11 mouse cellular contexts compared by ENCODE assay signal in genomic region chr7:120875540-120876388, GRCm38 (mm10). TPM values are rescaled to one million over a fixed set of nuclear protein-coding genes. Genes with fewer than 3 reads are reported as not detected.
DNase-seq lines count a peak whose midpoint lies in the region; ATAC-seq and TF ChIP-seq lines count a peak whose summit lies in the region.
"Had no signal": no experiment of that assay in that cellular context is flagged by ENCODE, and none has a peak within 500 bp of the region (broad histone marks: within the 10 kb centered on the region; RNA-seq: fewer than 3 reads in every experiment).

No protein-coding gene starts in this region.

- no peaks in the 10 kb centered on the region for H3K4me1 ChIP-seq in kidney, embryonic 16.5 days (ENCODE audit: insufficient read depth, low read length)
- H3K4me1 ChIP-seq in MEL (ENCODE audit: control insufficient read depth in 1 of 2, insufficient read depth in 2 of 2, low read length in 2 of 2) = peaks cover 19 to 37% of the 10 kb centered on the region in 2 experiments
- H3K4me1 ChIP-seq in erythroblast, embryonic 14.5 days (ENCODE audit: control insufficient read depth) = peaks cover 94% of the 10 kb centered on the region
- H3K4me1 ChIP-seq in liver, embryonic 16.5 days (ENCODE audit: control insufficient read depth, low read depth, low read length) = peaks cover 75% of the 10 kb centered on the region
- peaks cover 16% of the 10 kb centered on the region for H3K4me1 ChIP-seq in cerebellum, adult 2 months (ENCODE audit: control insufficient read depth, insufficient read depth, low read length)

- peak; percentile 22 to 41; a peak in 2 of 4 replicates for TF ChIP-seq EP300 in MEL (IDR thresholded peaks at IDR 0.05; ENCODE audit: low read depth in 1 of 2, low read length in 2 of 2)

- WGBS in kidney, embryonic 16.5 days = 56% methylated on average over 3 of the region's 3 CpGs
- 37% methylated on average over 3 of the region's 3 CpGs for WGBS in liver, embryonic 16.5 days (ENCODE audit: insufficient replicate concordance)
- 70% methylated on average over 3 of the region's 3 CpGs for WGBS in cerebellum, adult 2 months

- no peak overlapping the region for H3K4me3 ChIP-seq in kidney, embryonic 16.5 days (ENCODE audit: low read length)
- no peak overlapping the region for H3K4me3 ChIP-seq in MEL (ENCODE audit: control insufficient read depth in 1 of 2, insufficient read depth in 1 of 2, low read depth in 2 of 2, low read length in 2 of 2)
- H3K4me3 ChIP-seq in erythroblast, embryonic 14.5 days (replicated peaks) = peak overlapping the region; percentile 63
- H3K4me3 ChIP-seq in liver, embryonic 16.5 days (ENCODE audit: low read depth, low read length) = peak overlapping the region; percentile 54
- H3K4me3 ChIP-seq in cerebellum, adult 2 months (replicated peaks; ENCODE audit: insufficient read depth, low read depth, low read length) = no peak overlapping the region

- H3K9me3 ChIP-seq in kidney, embryonic 16.5 days (ENCODE audit: low read length) = no peaks in the 10 kb centered on the region
- H3K9me3 ChIP-seq in MEL (replicated peaks; ENCODE audit: insufficient read depth, low read length) = no peaks in the 10 kb centered on the region
- H3K9me3 ChIP-seq in erythroblast, embryonic 14.5 days (ENCODE audit: control insufficient read depth, low read length) = no peaks in the 10 kb centered on the region
- H3K9me3 ChIP-seq in liver, embryonic 16.5 days (replicated peaks; ENCODE audit: control insufficient read depth, low read length) = no peaks in the 10 kb centered on the region

- H3K79me2 ChIP-seq in MEL (ENCODE audit: control insufficient read depth, insufficient read depth, low read length, poor library complexity) = no peaks in the 10 kb centered on the region

- no peak for TF ChIP-seq CTCF in MEL (IDR thresholded peaks at IDR 0.05 in 2 of 3, conservative IDR thresholded peaks at IDR 0.05 in 1 of 3; ENCODE audit: control insufficient read depth in 1 of 3, insufficient read depth in 1 of 3, low read depth in 2 of 3, low read length in 3 of 3, poor library complexity in 1 of 3, severe bottlenecking in 1 of 3)
- TF ChIP-seq CTCF in cerebellum, adult 2 months (IDR thresholded peaks at IDR 0.05; ENCODE audit: borderline replicate concordance, insufficient read depth, low read depth, low read length) = no peak

- H3K27me3 ChIP-seq in kidney, embryonic 16.5 days (ENCODE audit: insufficient read depth, low read length) = no peaks in the 10 kb centered on the region
- H3K27me3 ChIP-seq in MEL (ENCODE audit: control insufficient read depth in 1 of 2, insufficient read depth in 2 of 2, low read length in 2 of 2) = no peaks in the 10 kb centered on the region
- H3K27me3 ChIP-seq in erythroblast, embryonic 14.5 days (ENCODE audit: control insufficient read depth) = no peaks in the 10 kb centered on the region
- no peaks in the 10 kb centered on the region for H3K27me3 ChIP-seq in liver, embryonic 16.5 days (ENCODE audit: control insufficient read depth, insufficient read depth, low read depth, low read length)
- no peaks in the 10 kb centered on the region for H3K27me3 ChIP-seq in cerebellum, adult 2 months (ENCODE audit: control insufficient read depth, insufficient read depth, low read length)

- H3K4me2 ChIP-seq in kidney, embryonic 16.5 days (replicated peaks; ENCODE audit: low read depth, low read length) = no peak overlapping the region
- H3K4me2 ChIP-seq in liver, embryonic 16.5 days (ENCODE audit: low read depth, low read length) = peak overlapping the region; percentile 57

- peak overlapping the region; percentile 63 for H3K27ac ChIP-seq in kidney, embryonic 16.5 days (ENCODE audit: low read length)
- peak overlapping the region; percentile 81 for H3K27ac ChIP-seq in MEL (ENCODE audit: control insufficient read depth, low read depth, low read length)
- peak overlapping the region; percentile 97 for H3K27ac ChIP-seq in liver, embryonic 16.5 days (ENCODE audit: low read length)
- H3K27ac ChIP-seq in cerebellum, adult 2 months (ENCODE audit: insufficient read depth, low read length) = no peak overlapping the region

- DNase-seq in kidney, adult 11 months = no peak
- peak; percentile 53 for DNase-seq in MEL (ENCODE audit: low read depth, low spot score)
- no peak for DNase-seq in cerebellum, adult 2 months
- DNase-seq in embryo, embryonic 10.5 days (ENCODE audit: low spot score) = no peak
- DNase-seq in frontal cortex, postnatal 36 days (ENCODE audit: low spot score in 2 of 2) = no peak
- DNase-seq: cerebellum, postnatal 36 days; heart, adult 11 months; retina, postnatal 1 day had no signal

- peaks cover 4% of the 10 kb centered on the region; the same call in 1 of the 2 replicates for H3K36me3 ChIP-seq in kidney, embryonic 16.5 days (ENCODE audit: insufficient read depth, low read length)
- H3K36me3 ChIP-seq in MEL (ENCODE audit: control insufficient read depth in 1 of 2, insufficient read depth in 2 of 2, low read length in 2 of 2) = peaks cover 0 to 39% of the 10 kb centered on the region in 2 experiments; a peak in 3 of 4 replicates
- peaks cover 99% of the 10 kb centered on the region for H3K36me3 ChIP-seq in erythroblast, embryonic 14.5 days (ENCODE audit: control insufficient read depth)
- H3K36me3 ChIP-seq in liver, embryonic 16.5 days (ENCODE audit: control insufficient read depth, insufficient read depth) = peaks cover 25% of the 10 kb centered on the region

- peak; percentile 60 for ATAC-seq in kidney, embryonic 16.5 days (ENCODE audit: low FRiP score, low TSS enrichment)
- ATAC-seq in liver, embryonic 16.5 days (ENCODE audit: low read depth) = peak; percentile 35

- TF ChIP-seq POLR2A in MEL (IDR thresholded peaks at IDR 0.05; ENCODE audit: control insufficient read depth in 1 of 2, insufficient read depth in 1 of 2, low read depth in 1 of 2, low read length in 2 of 2, poor library complexity in 1 of 2) = no peak; a peak in 1 of 4 replicates
- no peak for TF ChIP-seq POLR2A in cerebellum, adult 2 months (IDR thresholded peaks at IDR 0.05; ENCODE audit: borderline replicate concordance, insufficient read depth, low read length)

- TF ChIP-seq RAD21 in MEL (IDR thresholded peaks at IDR 0.05; ENCODE audit: low read depth, low read length) = no peak

- peak overlapping the region; percentile 31; the same call in 1 of the 2 replicates for H3K9ac ChIP-seq in kidney, embryonic 16.5 days (replicated peaks; ENCODE audit: low read length)
- H3K9ac ChIP-seq in MEL (ENCODE audit: control insufficient read depth, low read depth, low read length, poor library complexity, severe bottlenecking) = peak overlapping the region; percentile 24
- H3K9ac ChIP-seq in liver, embryonic 16.5 days (ENCODE audit: low read depth, low read length) = peak overlapping the region; percentile 73

TF ChIP-seq in MEL, 35 proteins besides CTCF, POLR2A, EP300 and RAD21:
- TF ChIP-seq JUND (IDR thresholded peaks at IDR 0.05; ENCODE audit: low read depth, low read length) (no peak), TCF12 (IDR thresholded peaks at IDR 0.05; ENCODE audit: low read depth, low read length) (peak; percentile 32; the same call in 1 of the 2 replicates), NELFE (IDR thresholded peaks at IDR 0.05; ENCODE audit: low read depth, low read length) (no peak), GATA1 (IDR thresholded peaks at IDR 0.05; ENCODE audit: low read depth, low read length) (peak; percentile 62), ETS1 (IDR thresholded peaks at IDR 0.05; ENCODE audit: low read depth, low read length) (0 out of 2 replicates have a peak, but pooled peaks have one; percentile 23), CHD1 (IDR thresholded peaks at IDR 0.05; ENCODE audit: low read depth, low read length) (0 out of 2 replicates have a peak, but pooled peaks have one; percentile 32)

RNA-seq across cellular contexts. Expression of gene Eef2k, which starts 33.1 kb away (rescaled TPM):
- 27.9 and 31.1 TPM in 2 replicates for polyA plus RNA-seq in kidney, embryonic 16.5 days (2015; fragmentation: Nextera tagmentation; extraction: Ambion mirVana)
- 56.1 and 69.2 TPM in 2 replicates for total RNA-seq in MEL (2012; rRNA removed)
- polyA plus RNA-seq in MEL (2012; ENCODE audit: insufficient read depth in 1 of 2, insufficient read length in 2 of 2, low read depth in 1 of 2, low replicate concordance in 2 of 2, missing spikeins in 1 of 2) = 10 to 100 TPM in 1 of 2 experiments, not detected in 1; 56.2 TPM
- polyA plus RNA-seq in erythroblast, embryonic 14.5 days (2012) = 24.6 and 28.0 TPM in 2 replicates
- 46.5 and 52.1 TPM in 2 replicates for polyA plus RNA-seq in liver, embryonic 16.5 days (2015; fragmentation: Nextera tagmentation; extraction: Ambion mirVana)
- 32.0 and 42.3 TPM in 2 replicates for polyA plus RNA-seq in cerebellum, adult 2 months (2012; rRNA removed)

RNA-seq across cellular contexts. Expression of gene Polr3e, which starts 41.8 kb away (rescaled TPM):
- polyA plus RNA-seq in kidney, embryonic 16.5 days (2015; fragmentation: Nextera tagmentation; extraction: Ambion mirVana) = 45.6 and 46.4 TPM in 2 replicates
- 39.1 and 39.4 TPM in 2 replicates for total RNA-seq in MEL (2012; rRNA removed)
- 10 to 100 TPM in 1 of 2 experiments, not detected in 1; 50.1 TPM for polyA plus RNA-seq in MEL (2012; ENCODE audit: insufficient read depth in 1 of 2, insufficient read length in 2 of 2, low read depth in 1 of 2, low replicate concordance in 2 of 2, missing spikeins in 1 of 2)
- 0.34 and 0.48 TPM in 2 replicates for polyA plus RNA-seq in erythroblast, embryonic 14.5 days (2012)
- polyA plus RNA-seq in liver, embryonic 16.5 days (2015; fragmentation: Nextera tagmentation; extraction: Ambion mirVana) = 10.1 and 10.4 TPM in 2 replicates
- 27.2 and 28.9 TPM in 2 replicates for polyA plus RNA-seq in cerebellum, adult 2 months (2012; rRNA removed)

Comparison
In these comparisons a context has a peak if more than half of its experiments do, and no peak if none do; other contexts are left out.
1. H3K4me3 ChIP-seq: peak in erythroblast, embryonic 14.5 days (single experiment) and liver, embryonic 16.5 days (single experiment); none in kidney, embryonic 16.5 days (single experiment), MEL (0 of 2) and cerebellum, adult 2 months (single experiment).
2. Peak in every context shown above with its lines, with median percentiles within 50 percentile points of each other: H3K9ac ChIP-seq.